Mouse (Mus musculus) ES-E14 (cell line): ENCODE results near the gene Aldh1a1.

ENCODE experiments used
- HCFC1 ChIP-seq: IDR thresholded peaks from 2 replicates; pipeline ENCODE4 v1.6.1; 2012; ENCODE audit warnings: low read length, inconsistent platforms, borderline replicate concordance; ENCODE audit not compliant: insufficient read depth
- ZC3H11A ChIP-seq: IDR thresholded peaks from 2 replicates; pipeline ENCODE4 v1.6.1; 2012; ENCODE audit warnings: low read depth, mild to moderate bottlenecking, inconsistent platforms, low read length, borderline replicate concordance
- ZNF384 ChIP-seq: IDR thresholded peaks from 2 replicates; pipeline ENCODE4 v1.6.1; 2012; ENCODE audit warnings: low read depth, low read length, inconsistent platforms

- TF ChIP-seq HCFC1, result no peak
- no peak for TF ChIP-seq ZC3H11A
- no peak for TF ChIP-seq ZNF384
Measured at GRCm38 (mm10) chr19:20496476-20496875, 4.0 kb downstream of the Aldh1a1 start.
